Mouse (Mus musculus) CD4-positive, CD25-positive, alpha-beta regulatory T cell, adult 2 months (primary cell): ENCODE results near the gene Pik3c2b.
"Not testable (repeated sequence)": the region's sequence is repeated elsewhere in the genome, so short reads cannot be mapped to it uniquely, and the experiment has no call there.

ENCODE experiments used
- DNase-seq: peaks from one replicate; pipeline ENCODE4 v3.0.0-alpha.2; 2012; ENCODE audit warnings: low read depth, low spot score

Pik3c2b gene

GRCm38 (mm10) chr1:133045011-133045860 is at the start of gene Pik3c2b:
Gene Pik3c2b, plus strand, starts transcription at chr1:133045667.
- DNase-seq, result peak; percentile 24

DNA sequence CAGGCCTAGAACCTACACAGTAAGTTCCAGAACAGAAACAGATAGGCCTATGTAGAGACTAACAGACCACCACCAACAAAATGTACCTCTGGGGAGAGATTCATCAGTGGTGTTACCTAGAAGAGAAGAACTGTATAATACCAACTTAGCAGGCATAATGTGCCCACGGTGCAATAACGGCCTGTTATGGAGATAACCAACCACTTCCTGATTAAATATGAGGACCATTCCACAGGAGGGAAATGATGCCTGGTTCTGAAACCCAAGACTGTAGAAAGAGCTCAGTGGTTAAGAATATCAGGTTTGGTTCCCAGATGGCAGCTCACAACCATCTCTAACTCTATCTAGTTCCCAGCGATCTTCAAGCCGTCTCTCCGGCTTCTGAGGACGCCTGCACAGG is 45.1 kb upstream of the Pik3c2b start:
- DNase-seq, result no peak

DNA sequence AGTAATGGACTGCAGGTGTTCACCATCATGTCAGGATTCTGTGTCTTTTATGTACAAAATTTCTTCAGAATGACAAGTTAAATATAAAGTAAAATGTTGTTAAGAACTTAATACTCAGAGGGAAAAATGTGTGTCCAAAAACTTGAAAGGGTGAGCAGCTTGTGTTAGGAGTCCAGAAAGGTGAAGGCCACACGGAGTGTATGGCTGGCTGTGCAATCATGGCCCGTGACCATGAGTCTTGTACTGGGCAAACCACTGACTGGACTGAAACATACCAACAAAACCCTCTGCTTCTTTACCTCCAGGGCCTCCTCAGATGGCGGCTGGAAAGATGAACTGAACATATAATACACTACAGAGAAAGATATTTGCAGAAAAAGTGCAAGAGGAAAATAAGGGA is 38.9 kb upstream of the Pik3c2b start:
- no peak for DNase-seq

GRCm38 (mm10) chr1:133011955-133012841 is 33.3 kb upstream of the Pik3c2b start:
- no peak for DNase-seq

DNA sequence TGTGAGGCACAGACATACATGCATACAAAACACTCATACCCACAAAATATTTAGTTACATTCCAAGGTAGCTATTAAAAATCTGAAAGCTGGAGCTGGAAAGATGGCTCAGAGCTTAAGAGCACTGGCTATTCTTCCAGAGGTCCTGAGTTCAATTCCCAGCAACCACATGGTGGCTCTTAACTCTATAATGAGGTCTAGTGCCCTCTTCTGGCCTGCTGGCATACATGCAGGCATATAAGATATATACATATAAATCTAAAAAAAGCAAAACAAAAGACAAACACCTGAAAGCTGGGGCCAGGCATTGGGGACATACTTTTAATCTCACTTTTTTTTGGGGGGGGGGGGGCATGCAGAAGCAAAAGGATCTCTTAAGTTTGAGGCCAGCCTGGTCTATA is 32.1 kb upstream of the Pik3c2b start:
- peak; percentile 39 for DNase-seq

GRCm38 (mm10) chr1:133014196-133014595 is 31.3 kb upstream of the Pik3c2b start:
- DNase-seq, result no peak

DNA sequence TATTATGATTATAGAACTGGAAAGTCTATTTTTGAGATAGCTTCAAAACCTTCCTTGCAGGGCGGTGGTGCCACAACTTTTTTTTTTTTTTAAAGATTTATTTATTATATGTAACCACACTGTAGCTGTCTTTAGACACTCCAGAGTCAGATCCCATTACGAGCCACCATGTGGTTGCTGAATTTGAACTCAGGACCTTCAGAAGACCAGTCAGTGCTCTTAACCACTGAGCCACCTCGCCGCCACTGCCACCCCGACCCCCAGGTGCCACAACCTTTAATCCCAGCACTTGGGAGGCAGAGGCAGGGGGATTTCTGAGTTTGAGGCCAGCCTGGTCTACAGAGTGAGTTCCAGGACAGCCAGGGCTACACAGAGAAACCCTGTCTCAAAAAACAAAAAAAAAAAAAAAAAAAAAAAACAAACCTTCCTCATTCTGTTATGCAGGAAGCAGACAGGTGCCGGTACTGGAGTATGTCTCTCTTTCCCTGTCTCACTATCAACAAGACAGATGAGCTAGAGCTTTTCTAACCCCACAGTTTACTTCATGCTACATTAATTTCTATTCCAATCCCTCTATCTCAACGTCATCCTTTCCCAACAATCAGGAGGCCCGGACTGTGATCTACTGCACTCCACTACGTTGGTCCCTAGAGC is 28.6 kb upstream of the Pik3c2b start:
- DNase-seq, result no peak

DNA sequence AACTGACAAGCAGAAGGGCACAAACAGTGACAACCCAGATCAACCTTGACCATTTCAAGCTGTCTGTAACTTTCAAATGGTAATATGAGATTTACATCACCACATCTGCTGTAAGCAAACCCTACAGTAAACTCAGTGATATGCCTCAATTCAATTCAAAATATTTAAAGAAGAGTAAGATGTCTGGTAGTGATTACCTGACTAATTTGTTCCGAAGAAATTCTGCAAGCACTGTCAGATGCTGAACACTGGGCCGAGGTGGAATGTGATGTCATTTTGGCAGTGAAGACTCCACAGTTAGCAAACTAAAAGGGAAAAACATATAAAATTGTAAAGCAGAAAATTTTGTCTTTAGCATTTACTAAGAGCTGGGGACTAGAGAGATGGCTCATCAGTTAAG is 26.9 kb upstream of the Pik3c2b start:
- no peak for DNase-seq

DNA sequence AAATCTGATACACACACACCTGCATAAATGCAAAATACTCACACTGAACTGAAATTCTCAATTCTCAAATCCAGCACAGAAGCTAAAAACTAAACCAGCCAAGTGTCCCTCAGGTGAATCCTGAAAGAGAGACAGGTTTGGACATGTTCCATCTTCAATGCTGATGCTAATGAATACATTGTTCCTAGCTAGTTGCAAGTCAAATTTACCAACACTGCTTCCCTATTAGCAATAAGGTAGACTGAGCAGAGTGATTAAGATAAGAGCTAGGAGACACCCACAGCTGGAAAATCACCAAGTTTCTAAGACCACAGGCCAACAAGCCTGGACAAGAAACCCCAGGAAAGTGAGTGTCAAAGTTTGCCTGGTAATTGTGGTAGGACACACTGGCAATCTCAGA is 26.2 kb upstream of the Pik3c2b start:
- no peak for DNase-seq

DNA sequence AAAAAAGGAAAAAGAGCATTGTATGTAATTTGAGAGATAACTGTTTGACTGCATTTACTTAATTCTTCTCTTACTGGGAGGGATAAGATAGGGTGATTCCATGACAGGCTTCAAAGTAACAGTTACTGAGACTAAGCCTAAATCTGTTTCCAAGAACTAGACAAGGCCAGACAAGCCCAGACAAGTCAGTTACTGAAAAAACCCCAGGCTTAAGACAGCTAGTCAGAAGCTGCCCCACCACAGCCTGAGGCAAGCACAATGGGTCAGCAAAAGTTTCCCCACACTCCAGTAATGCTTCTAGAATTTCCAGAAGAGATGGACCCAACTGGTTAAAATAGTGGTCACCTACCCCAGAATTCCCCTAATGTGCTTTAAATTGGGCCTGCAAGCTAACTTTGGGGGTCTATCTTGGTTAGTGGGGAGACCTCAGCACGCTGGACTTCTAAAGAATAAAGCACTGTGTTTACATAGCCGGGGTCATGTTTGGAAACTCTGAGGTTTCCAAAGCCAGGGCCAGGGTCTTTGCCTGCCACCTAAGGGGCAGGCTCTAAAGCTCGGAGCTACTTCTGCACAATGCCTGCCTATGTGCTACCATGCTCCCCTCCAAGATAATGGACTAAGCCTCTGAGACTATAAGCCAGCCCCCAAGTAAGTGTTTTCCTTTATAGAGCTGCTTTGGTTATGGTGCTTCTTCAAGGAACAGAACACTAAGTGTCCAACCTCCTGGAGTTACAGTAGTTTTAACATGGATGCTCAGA is 25.2 kb upstream of the Pik3c2b start:
- no peak for DNase-seq

- DNase-seq, result no peak
These were observed 24.1 kb upstream of the Pik3c2b start for GRCm38 (mm10) chr1:133021391-133021790.

DNA sequence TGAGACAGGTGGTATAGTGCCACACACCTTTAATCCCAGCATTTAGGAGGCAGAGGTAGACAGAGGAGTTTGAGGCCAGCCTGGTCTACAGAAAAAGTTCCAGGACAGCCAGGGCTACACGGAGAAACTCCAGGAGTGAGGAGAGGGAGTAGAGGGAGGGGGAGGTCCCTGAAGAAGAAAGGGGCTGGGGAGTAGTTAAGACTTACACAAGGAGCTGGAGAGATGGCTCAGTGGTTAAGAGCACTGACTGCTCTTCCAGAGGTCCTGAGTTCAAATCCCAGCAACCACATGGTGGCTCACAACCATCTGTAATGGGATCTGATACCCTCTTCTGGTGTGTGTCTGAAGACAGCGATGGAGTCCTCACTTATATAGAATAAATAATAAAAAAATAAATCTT is 23.5 kb upstream of the Pik3c2b start:
- not testable (repeated sequence) for DNase-seq

GRCm38 (mm10) chr1:133023723-133024122 is 21.7 kb upstream of the Pik3c2b start:
- not testable (repeated sequence) for DNase-seq

DNA sequence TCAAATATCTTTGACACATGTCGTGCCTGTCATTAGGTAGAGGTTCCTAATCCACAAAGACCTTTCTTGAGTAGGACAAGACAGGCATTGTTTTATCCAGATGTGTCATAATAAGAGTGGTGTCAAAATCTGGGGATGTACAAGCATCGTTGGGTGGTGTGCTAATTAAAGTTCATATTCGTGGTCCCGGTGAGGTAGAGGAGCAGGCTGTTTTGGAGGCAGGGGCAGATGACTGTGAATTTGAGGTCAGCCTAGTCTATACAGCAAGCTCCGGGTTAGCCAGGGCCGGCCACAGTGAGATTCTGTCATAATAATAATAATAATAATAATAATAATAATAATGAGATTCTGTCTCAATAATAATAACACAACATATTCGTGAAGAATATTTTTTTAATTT is 21.0 kb upstream of the Pik3c2b start:
- no peak for DNase-seq

- DNase-seq, result peak; percentile 94
These were observed 20.2 kb upstream of the Pik3c2b start for GRCm38 (mm10) chr1:133025051-133025795.

- DNase-seq, result not testable (repeated sequence)
These were observed 19.7 kb upstream of the Pik3c2b start for GRCm38 (mm10) chr1:133025796-133026190.

DNA sequence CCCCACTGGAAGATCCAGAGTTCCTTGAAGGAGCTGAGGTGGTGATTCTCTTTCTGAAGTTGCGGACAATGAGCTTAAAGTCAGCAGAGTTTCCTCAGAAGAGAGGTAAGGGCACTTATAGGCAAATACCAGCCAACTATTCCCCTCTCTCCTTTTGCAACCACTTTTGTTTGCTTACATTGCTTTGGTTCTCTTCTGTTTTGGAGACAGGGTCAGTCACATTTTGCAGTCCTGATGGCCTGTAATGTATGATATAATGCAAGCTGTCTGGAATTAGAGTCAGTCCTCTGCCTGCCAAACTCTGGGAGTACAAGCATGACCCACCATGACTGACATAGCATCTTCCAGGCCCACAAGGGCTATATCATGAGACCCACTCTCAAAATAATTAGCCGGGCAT is 18.3 kb upstream of the Pik3c2b start:
- DNase-seq, result no peak

GRCm38 (mm10) chr1:133027980-133028379 is 17.5 kb upstream of the Pik3c2b start:
- no peak for DNase-seq

DNA sequence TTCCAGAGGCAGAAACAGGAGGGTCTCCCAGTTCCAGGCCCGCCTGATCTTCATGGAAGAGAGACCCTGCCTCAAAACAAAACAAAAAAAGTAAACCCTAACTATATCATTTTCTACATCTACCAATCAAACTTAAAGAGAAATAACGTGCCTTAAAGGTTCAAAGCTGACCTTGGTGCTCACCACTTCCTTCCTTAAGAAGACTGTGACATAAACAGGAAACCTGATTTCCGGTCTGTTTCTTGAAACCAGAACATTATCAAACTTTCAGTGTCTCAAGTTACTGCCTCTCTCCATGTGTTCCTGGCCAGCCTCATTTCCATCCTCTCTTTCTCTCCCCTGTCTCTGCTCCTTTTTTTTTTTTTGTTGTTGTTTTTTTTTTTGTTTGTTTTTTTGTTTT is 15.7 kb upstream of the Pik3c2b start:
- peak; percentile 74 for DNase-seq

DNA sequence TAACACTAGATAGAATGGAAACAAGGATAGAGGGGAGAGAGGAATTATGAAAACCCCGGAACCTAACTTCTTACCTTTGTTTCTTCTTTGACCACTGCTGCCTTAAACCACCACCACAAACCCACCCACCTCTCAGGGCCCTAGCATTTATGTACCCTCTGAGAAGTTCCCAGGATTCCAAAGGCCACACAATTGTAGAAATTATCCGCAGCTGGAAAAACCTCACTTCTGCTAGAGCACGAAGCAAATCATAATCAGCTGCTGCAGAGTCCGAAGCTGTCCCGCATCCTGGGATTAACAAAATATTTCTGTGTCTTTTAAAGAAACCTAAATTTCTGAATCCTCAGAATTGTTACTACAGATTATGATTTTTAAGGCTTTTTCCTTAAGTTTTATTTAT is 15.0 kb upstream of the Pik3c2b start, which contains the start of gene Mdm4:
Mdm4 (minus strand) TSS at position 101 of the 400 bp plus-strand sequence.
- no peak for DNase-seq

- no peak for DNase-seq
These were observed 12.5 kb upstream of the Pik3c2b start for GRCm38 (mm10) chr1:133032981-133033315.
